Mouse (Mus musculus) adrenal gland (tissue): ENCODE results near the gene Oaz3.

Source experiments
- intact Hi-C: fragments of 180-260 bp; cut with DNase I; formaldehyde crosslinking; loops from one replicate; pipeline ENCODE4 v1.15.1; 2025

The Oaz3 gene

GRCm38 (mm10) chr3:94457055-94457454, 13.3 kb upstream of the Oaz3 start:
- intact Hi-C loops = loop anchor here (2.0 kb wide), 1 partner anchor 146 kb away; no protein-coding TSS in a partner anchor

GRCm38 (mm10) chr3:94456529-94457000, 12.8 kb upstream of the Oaz3 start:
- intact Hi-C loops = loop anchor here (1.0 to 2.0 kb wide), 2 partner anchors 46 to 146 kb away; no protein-coding TSS in a partner anchor

GRCm38 (mm10) chr3:94449377-94449776, 5.7 kb upstream of the Oaz3 start:
- intact Hi-C loops = no loop called here

- intact Hi-C loops = loop anchor here (5.0 kb wide), 1 partner anchor 76 kb away; no protein-coding TSS in a partner anchor
Observed at GRCm38 (mm10) chr3:94442951-94443596, 641 bp downstream of the Oaz3 start, which contains the start of gene Mrpl9. Gene Mrpl9, plus strand, starts transcription at chr3:94443318.

GRCm38 (mm10) chr3:94441182-94441581, 2.5 kb downstream of the Oaz3 start:
- intact Hi-C loops = loop anchor here (5.0 kb wide), 1 partner anchor 74 kb away; no protein-coding TSS in a partner anchor

GRCm38 (mm10) chr3:94436420-94436819, 7.3 kb downstream of the Oaz3 start:
- intact Hi-C loops = no loop called here

- intact Hi-C loops = no loop called here
Observed at GRCm38 (mm10) chr3:94434305-94434704, 9.4 kb downstream of the Oaz3 start.

GRCm38 (mm10) chr3:94430980-94431379, 12.7 kb downstream of the Oaz3 start:
- intact Hi-C loops = no loop called here

GRCm38 (mm10) chr3:94413031-94413679, 30.6 kb downstream of the Oaz3 start, which contains the start of gene Tdrkh:
Gene Tdrkh, plus strand, starts transcription at chr3:94413273.
- intact Hi-C loops = loop anchor here (5.0 kb wide), 1 partner anchor 46 kb away; no protein-coding TSS in a partner anchor

- intact Hi-C loops = loop anchor here (5.0 kb wide), 1 partner anchor 45 kb away; no protein-coding TSS in a partner anchor
Observed at GRCm38 (mm10) chr3:94412530-94412929, 31.2 kb downstream of the Oaz3 start.

GRCm38 (mm10) chr3:94405561-94405960, 38.2 kb downstream of the Oaz3 start:
- intact Hi-C loops = no loop called here

- intact Hi-C loops = no loop called here
Observed at GRCm38 (mm10) chr3:94404366-94405054, 39.2 kb downstream of the Oaz3 start.

- intact Hi-C loops = no loop called here
Observed at GRCm38 (mm10) chr3:94402451-94402850, 41.3 kb downstream of the Oaz3 start.

- intact Hi-C loops = no loop called here
Observed at GRCm38 (mm10) chr3:94399663-94400310, 43.9 kb downstream of the Oaz3 start.

- intact Hi-C loops = no loop called here
Observed at GRCm38 (mm10) chr3:94398943-94399481, 44.7 kb downstream of the Oaz3 start.

- intact Hi-C loops = no loop called here
Observed at GRCm38 (mm10) chr3:94398217-94398616, 45.5 kb downstream of the Oaz3 start, which contains the start of gene Lingo4. Gene Lingo4, plus strand, starts transcription at chr3:94398517.

- intact Hi-C loops = no loop called here
Observed at GRCm38 (mm10) chr3:94396851-94397250, 46.9 kb downstream of the Oaz3 start.

- intact Hi-C loops = no loop called here
Observed at GRCm38 (mm10) chr3:94396336-94396735, 47.4 kb downstream of the Oaz3 start.

- intact Hi-C loops = no loop called here
Observed at GRCm38 (mm10) chr3:94393049-94393448, 50.7 kb downstream of the Oaz3 start.

GRCm38 (mm10) chr3:94392128-94392527, 51.6 kb downstream of the Oaz3 start:
- intact Hi-C loops = no loop called here

GRCm38 (mm10) chr3:94391001-94391400, 52.7 kb downstream of the Oaz3 start:
- intact Hi-C loops = no loop called here
